Comparison of ENCODE assay signal across 10 mouse cellular contexts in genomic region chr4:33261311-33261753, GRCm38 (mm10). TPM values are rescaled to one million over a fixed set of nuclear protein-coding genes. Genes with fewer than 3 reads are reported as not detected.
DNase-seq lines count a peak whose midpoint lies in the region.
"Had no signal": no experiment of that assay in that cellular context is flagged by ENCODE, and none has a peak within 500 bp of the region (broad histone marks: within the 10 kb centered on the region; RNA-seq: fewer than 3 reads in every experiment).

No protein-coding gene starts in this region.

- H3K4me3 ChIP-seq in heart, embryonic 10.5 days = no peak overlapping the region
- H3K4me3 ChIP-seq: embryonic facial prominence, embryonic 13.5 days; neural tube, embryonic 12.5 days had no signal

- WGBS in heart, embryonic 10.5 days = 34% methylated on average over 7 of the region's 7 CpGs

- H3K27ac ChIP-seq in heart, embryonic 10.5 days = peak overlapping the region; percentile 73; the same call in 1 of the 2 replicates
- H3K27ac ChIP-seq: embryonic facial prominence, embryonic 13.5 days; neural tube, embryonic 12.5 days had no signal

- H3K36me3 ChIP-seq in heart, embryonic 10.5 days = no peaks in the 10 kb centered on the region
- H3K36me3 ChIP-seq: embryonic facial prominence, embryonic 13.5 days; neural tube, embryonic 12.5 days had no signal

- H3K9me3 ChIP-seq in heart, embryonic 10.5 days = no peaks in the 10 kb centered on the region
- H3K9me3 ChIP-seq: embryonic facial prominence, embryonic 13.5 days; neural tube, embryonic 12.5 days had no signal

- no peaks in the 10 kb centered on the region for H3K27me3 ChIP-seq in heart, embryonic 10.5 days (ENCODE audit: insufficient read depth, poor library complexity, severe bottlenecking)
- H3K27me3 ChIP-seq: embryonic facial prominence, embryonic 13.5 days; neural tube, embryonic 12.5 days had no signal

- peaks cover 10% of the 10 kb centered on the region; the same call in 1 of the 2 replicates for H3K4me1 ChIP-seq in heart, embryonic 10.5 days
- H3K4me1 ChIP-seq: neural tube, embryonic 12.5 days had no signal

- peak; percentile 97 for DNase-seq in 416B (ENCODE audit: low read depth)
- DNase-seq in Muller cell, postnatal 12 days (ENCODE audit: inconsistent ontology term) = peak; percentile 95
- peak; percentile 82 for DNase-seq in cerebellum, adult 9-10 months
- DNase-seq in heart, embryonic 10.5 days (ENCODE audit: low spot score) = peak; percentile 81
- DNase-seq in kidney, postnatal 14 days = peak; percentile 95
- peak; percentile 95 for DNase-seq in lung, postnatal 25 days (ENCODE audit: low spot score)
- DNase-seq in testis, postnatal 10 days (ENCODE audit: low spot score) = peak; percentile 95
- DNase-seq in thymus, postnatal 36 days = no peak

RNA-seq across cellular contexts. Expression of gene Pnrc1, which starts 28.6 kb away (rescaled TPM):
- polyA plus RNA-seq in heart, embryonic 10.5 days (2016; fragmentation: Nextera tagmentation; extraction: Ambion mirVana) = 73.8 and 78.9 TPM in 2 replicates

RNA-seq across cellular contexts. Expression of gene Rngtt, which starts 48.8 kb away (rescaled TPM):
- polyA plus RNA-seq in heart, embryonic 10.5 days (2016; fragmentation: Nextera tagmentation; extraction: Ambion mirVana) = 22.2 and 28.3 TPM in 2 replicates

RNA-seq across cellular contexts. Expression of gene Srsf12, which starts 52.5 kb away (rescaled TPM):
- 1.5 and 1.9 TPM in 2 replicates for polyA plus RNA-seq in heart, embryonic 10.5 days (2016; fragmentation: Nextera tagmentation; extraction: Ambion mirVana)

Comparison
In these comparisons a context has a peak if more than half of its experiments do, and no peak if none do; other contexts are left out.
1. DNase-seq: peak in 416B (single experiment), Muller cell, postnatal 12 days (single experiment), cerebellum, adult 9-10 months (single experiment), heart, embryonic 10.5 days (single experiment), kidney, postnatal 14 days (single experiment), lung, postnatal 25 days (single experiment) and testis, postnatal 10 days (single experiment); none in thymus, postnatal 36 days (0 of 2).